8 mouse cellular contexts compared by ENCODE assay signal in genomic region chr1:119503808-119504207, GRCm38 (mm10). TPM values are rescaled to one million over a fixed set of nuclear protein-coding genes. Genes with fewer than 3 reads are reported as not detected.
A peak's percentile ranks its signal among the peaks of the same experiment; 100 is the strongest.
DNase-seq lines count a peak whose midpoint lies in the region; ATAC-seq and TF ChIP-seq lines count a peak whose summit lies in the region.

No protein-coding gene starts in this region.

- peak overlapping the region; percentile 78 for H3K4me3 ChIP-seq in thymus, adult 2 months (ENCODE audit: control insufficient read depth, insufficient read depth, low read length)
- H3K4me3 ChIP-seq in liver, embryonic 13.5 days (replicated peaks) = peak overlapping the region; percentile 72

- H3K9me3 ChIP-seq in liver, embryonic 13.5 days (replicated peaks) = no peaks in the 10 kb centered on the region

- H3K27ac ChIP-seq in thymus, adult 2 months (ENCODE audit: control insufficient read depth, insufficient read depth, low read length) = no peak overlapping the region
- peak overlapping the region; percentile 58 for H3K27ac ChIP-seq in liver, embryonic 13.5 days

- peak overlapping the region; percentile 86 for H3K4me2 ChIP-seq in liver, embryonic 13.5 days

- ATAC-seq in liver, embryonic 13.5 days (ENCODE audit: low read depth) = no peak
- ATAC-seq in inflammation-experienced regulatory T-cells, adult 6 months = no peak

- H3K27me3 ChIP-seq in thymus, adult 2 months (ENCODE audit: control insufficient read depth, insufficient read depth, low read length) = no peaks in the 10 kb centered on the region
- H3K27me3 ChIP-seq in liver, embryonic 13.5 days = peaks cover 18% of the 10 kb centered on the region

- WGBS in thymus, adult 2 months = 35% methylated on average over 5 of the region's 5 CpGs
- WGBS in liver, embryonic 13.5 days (ENCODE audit: insufficient replicate concordance) = 15% methylated on average over 5 of the region's 5 CpGs

- TF ChIP-seq CTCF in thymus, adult 2 months (IDR thresholded peaks at IDR 0.05; ENCODE audit: borderline replicate concordance, control insufficient read depth, extremely low read depth, insufficient read depth, low read length, poor library complexity) = no peak

- peak overlapping the region; percentile 73 for H3K9ac ChIP-seq in liver, embryonic 13.5 days

- TF ChIP-seq POLR2A in thymus, adult 2 months (IDR thresholded peaks at IDR 0.05; ENCODE audit: control insufficient read depth, extremely low read depth, insufficient read depth, low read length, poor library complexity) = no peak

- H3K36me3 ChIP-seq in thymus, adult 2 months (ENCODE audit: control insufficient read depth, insufficient read depth, low read length) = no peaks in the 10 kb centered on the region
- H3K36me3 ChIP-seq in liver, embryonic 13.5 days = peaks cover 8% of the 10 kb centered on the region; the same call in 1 of the 2 replicates

- DNase-seq in cerebellum, adult 11-12 months = peak; percentile 36
- DNase-seq in cerebellum, adult 11 months = no peak
- peak; percentile 21 for DNase-seq in thymus, adult 2 months
- no peak for DNase-seq in thymus, adult 18-20 months
- DNase-seq in liver, embryonic 13.5 days = no peak
- no peak for DNase-seq in urinary bladder, adult 2 months (ENCODE audit: low spot score)
- no peak for DNase-seq in cerebellum, adult 8-10 months

- H3K4me1 ChIP-seq in thymus, adult 2 months (replicated peaks; ENCODE audit: control insufficient read depth, insufficient read depth, low read length) = peaks cover 29% of the 10 kb centered on the region
- peaks cover 69% of the 10 kb centered on the region for H3K4me1 ChIP-seq in liver, embryonic 13.5 days (replicated peaks)

RNA-seq across cellular contexts. Expression of gene Ralb, which starts 0.8 kb away (rescaled TPM):
- polyA plus RNA-seq in thymus, adult 2 months (2012; rRNA removed) = 32.4 and 33.5 TPM in 2 replicates
- polyA plus RNA-seq in liver, embryonic 13.5 days (2015; fragmentation: Nextera tagmentation; extraction: Ambion mirVana) = 43.9 and 47.2 TPM in 2 replicates
- 10 to 100 TPM; 10.0 to 16.8 (median 10.8) TPM for polyA plus RNA-seq in inflammation-experienced regulatory T-cells, adult 6 months (2017; shearing (Covaris generic))
- 53.3 and 59.1 TPM in 2 replicates for polyA plus RNA-seq in urinary bladder, adult 2 months (2012; rRNA removed)

RNA-seq across cellular contexts. Expression of gene Tmem185b, which starts 22.2 kb away (rescaled TPM):
- polyA plus RNA-seq in thymus, adult 2 months (2012; rRNA removed) = 61.2 and 64.8 TPM in 2 replicates
- 9.8 and 10.2 TPM in 2 replicates for polyA plus RNA-seq in liver, embryonic 13.5 days (2015; fragmentation: Nextera tagmentation; extraction: Ambion mirVana)
- 10 to 100 TPM; 15.6 to 20.2 (median 20.0) TPM for polyA plus RNA-seq in inflammation-experienced regulatory T-cells, adult 6 months (2017; shearing (Covaris generic))
- 16.6 and 21.7 TPM in 2 replicates for polyA plus RNA-seq in urinary bladder, adult 2 months (2012; rRNA removed)

Comparison
In these comparisons a context has a peak if more than half of its experiments do, and no peak if none do; other contexts are left out.
1. DNase-seq: peak in cerebellum, adult 11-12 months (single experiment) and thymus, adult 2 months (single experiment); none in cerebellum, adult 11 months (single experiment), thymus, adult 18-20 months (0 of 2), liver, embryonic 13.5 days (single experiment), urinary bladder, adult 2 months (single experiment) and cerebellum, adult 8-10 months (single experiment).